Mouse (Mus musculus) MN1 (cell line): ENCODE measurements around the gene Tmem255b.
A peak's percentile ranks its signal among the peaks of the same experiment; 100 is the strongest.

Source experiments
- DNase-seq: peaks from one replicate; pipeline ENCODE4 v3.0.0-alpha.2; 2016; ENCODE audit warnings: low spot score

Gene Tmem255b

GRCm38 (mm10) chr8:13491491-13492010 lies 56.6 kb downstream of the Tmem255b start:
- DNase-seq = no peak

- peak; percentile 76 for DNase-seq
Measured at GRCm38 (mm10) chr8:13492198-13492995, 57.4 kb downstream of the Tmem255b start.

GRCm38 (mm10) chr8:13493011-13493410 lies 58.0 kb downstream of the Tmem255b start:
- peak; percentile 73 for DNase-seq

DNA sequence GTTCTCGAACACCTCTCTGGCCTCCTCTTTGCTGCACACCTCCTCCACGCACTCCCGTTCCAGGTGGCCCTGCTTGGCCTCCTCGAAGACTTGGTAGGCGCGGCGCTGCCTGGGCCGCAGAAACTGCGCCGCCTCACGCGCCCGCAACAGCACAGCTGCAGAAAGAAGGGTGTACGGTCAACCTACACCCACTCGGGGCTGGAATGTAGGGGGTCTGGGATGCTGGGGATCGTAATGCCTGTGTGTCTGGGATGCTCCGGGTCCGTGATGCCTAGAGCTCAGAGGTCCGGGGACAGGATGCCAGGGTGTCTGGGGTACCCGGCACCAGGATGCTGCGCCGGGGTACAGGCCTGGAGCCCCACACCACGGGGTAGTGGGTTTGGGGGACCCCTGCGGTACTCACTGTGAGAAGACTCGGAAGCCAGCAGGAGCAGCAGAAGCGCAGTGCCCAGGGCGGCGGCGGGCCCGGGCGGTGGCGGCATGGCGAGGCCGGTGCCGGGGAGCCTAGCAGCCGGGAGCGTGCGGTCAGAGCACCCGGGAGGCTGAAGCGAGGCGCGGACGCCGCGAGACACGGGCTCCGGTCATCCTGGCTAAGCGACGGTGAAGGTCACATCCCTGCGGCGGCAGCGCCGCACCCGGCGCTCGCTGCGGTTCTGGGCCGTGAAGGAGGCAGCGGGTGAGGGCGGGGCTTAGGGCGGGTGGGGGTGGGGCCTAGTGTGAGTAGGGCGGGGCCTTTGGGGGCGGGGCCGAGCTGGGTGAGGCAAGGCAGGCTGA lies 59.1 kb downstream of the Tmem255b start, which contains the start of gene Gas6:
Gas6 (minus strand) TSS at position 633 of the 774 bp plus-strand sequence.
- DNase-seq = no peak

GRCm38 (mm10) chr8:13501221-13501620 lies 66.2 kb downstream of the Tmem255b start:
- no peak for DNase-seq

- DNase-seq = peak; percentile 32
Measured at GRCm38 (mm10) chr8:13503936-13504606, 69.1 kb downstream of the Tmem255b start.

- DNase-seq = no peak
Measured at GRCm38 (mm10) chr8:13504894-13505674, 70.1 kb downstream of the Tmem255b start.

GRCm38 (mm10) chr8:13506849-13507248 lies 71.9 kb downstream of the Tmem255b start:
- peak; percentile 83 for DNase-seq

DNA sequence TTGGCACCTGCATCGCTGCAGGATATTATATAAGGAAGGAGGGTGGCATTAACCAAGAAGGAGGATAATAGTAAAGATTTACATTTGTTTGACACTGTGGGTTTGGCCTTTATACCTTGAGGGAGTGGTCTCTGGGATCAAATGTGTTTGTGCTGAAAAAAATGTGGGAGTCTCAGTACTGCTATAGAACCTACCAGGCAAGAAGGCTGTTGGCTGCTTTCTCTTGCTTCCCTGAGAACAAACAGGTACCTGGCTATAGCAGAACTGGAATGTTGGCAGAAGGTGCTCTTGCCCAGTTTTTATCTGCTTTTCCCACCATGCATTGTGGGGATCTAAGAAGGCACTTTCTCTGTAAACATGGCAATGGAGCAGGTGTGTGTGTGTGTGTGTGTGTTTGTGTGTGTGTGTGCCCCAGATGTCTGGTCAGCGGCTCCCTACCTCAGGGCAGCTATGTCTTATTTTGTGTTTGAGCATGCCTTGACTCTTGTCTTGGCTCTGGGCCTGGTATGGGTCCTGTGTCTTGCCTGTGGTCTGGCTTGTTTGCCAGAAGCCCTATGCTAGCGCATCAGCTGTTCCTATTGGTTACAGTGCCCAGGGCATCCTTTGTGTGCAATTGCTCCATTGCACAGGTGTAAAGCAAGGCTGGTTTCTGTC lies 72.4 kb downstream of the Tmem255b start:
- DNase-seq = peak; percentile 59

DNA sequence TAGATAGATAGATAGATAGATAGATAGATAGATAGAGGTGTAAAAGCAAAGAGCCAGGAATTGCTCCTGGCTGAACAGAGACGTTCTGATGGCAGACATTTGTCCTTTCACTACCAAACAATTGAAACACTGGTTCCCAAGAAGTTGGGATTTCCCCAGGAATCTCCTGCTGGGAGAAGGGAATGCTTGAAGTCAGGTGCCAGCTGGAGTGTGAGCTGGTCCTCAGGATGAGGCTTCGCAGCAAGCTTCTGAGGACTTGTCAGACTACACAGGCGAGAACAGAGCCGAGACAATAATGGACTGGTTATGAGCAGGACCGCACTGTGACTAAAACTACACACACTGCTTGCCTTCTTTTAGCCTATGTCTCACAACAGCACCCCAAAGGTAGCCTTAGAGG lies 77.0 kb downstream of the Tmem255b start:
- DNase-seq = no peak

- no peak for DNase-seq
Measured at GRCm38 (mm10) chr8:13512677-13513076, 77.7 kb downstream of the Tmem255b start.

DNA sequence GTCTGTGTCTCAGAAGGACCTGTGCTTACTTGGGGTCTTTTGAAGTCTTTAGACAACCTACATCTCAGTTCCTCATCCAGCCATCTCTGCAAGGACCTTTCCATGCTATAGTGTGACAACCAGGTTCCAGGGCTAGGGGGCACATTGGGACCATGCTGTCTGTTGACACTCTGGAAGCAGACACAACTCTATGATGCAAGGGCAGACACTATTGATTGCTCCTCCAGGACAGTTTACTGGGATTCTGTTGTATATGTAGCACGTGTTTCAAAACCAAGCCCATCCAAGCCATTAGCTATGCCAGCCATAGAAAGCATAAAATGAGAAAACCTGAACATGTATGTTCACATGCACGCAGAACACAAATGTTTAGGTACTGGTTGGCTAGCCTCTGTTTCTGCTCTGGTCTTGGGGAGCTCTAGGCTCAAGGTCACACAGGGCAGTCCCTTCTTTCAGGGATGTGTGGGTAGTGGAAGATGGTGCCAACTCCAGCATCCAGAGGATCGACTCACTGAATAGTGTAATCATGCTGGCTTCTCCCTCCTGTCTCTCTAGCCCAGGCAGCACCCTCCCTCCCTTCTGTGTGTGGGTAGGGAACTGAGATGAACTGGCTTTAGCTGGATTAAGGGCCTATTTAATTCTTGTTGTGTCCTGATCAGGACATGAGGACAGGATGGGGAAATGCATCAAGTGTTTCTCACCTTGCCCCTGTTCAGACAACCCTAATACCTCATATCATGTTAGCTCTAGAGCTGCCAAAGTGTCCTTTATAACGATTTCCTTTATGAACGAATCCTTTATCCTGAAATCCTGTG lies 78.8 kb downstream of the Tmem255b start:
- DNase-seq = no peak

- DNase-seq = peak; percentile 67
Measured at GRCm38 (mm10) chr8:13516011-13516442, 81.0 kb downstream of the Tmem255b start.

DNA sequence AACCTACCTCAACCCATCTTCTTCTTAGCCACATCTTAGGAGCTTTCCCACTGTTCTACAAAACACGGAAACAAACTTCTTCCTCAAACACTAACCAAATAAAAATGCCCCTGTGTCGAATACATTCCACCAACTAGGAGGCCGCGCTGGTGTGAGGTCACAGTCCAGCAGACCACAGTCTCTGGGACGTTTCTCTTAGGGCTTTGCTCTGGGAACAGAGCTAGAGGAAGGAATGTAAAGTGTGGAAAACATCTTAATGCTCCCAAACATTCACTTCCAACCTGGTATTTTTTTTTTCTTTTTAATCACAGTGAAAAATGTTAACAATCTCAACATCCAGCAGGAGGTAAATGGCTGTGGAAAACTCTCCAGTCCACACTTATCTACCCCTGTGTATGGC lies 81.7 kb downstream of the Tmem255b start:
- DNase-seq = no peak

- no peak for DNase-seq
Measured at GRCm38 (mm10) chr8:13517284-13517781, 82.3 kb downstream of the Tmem255b start.
